Mouse (Mus musculus): ENCODE results near the gene Ace3. TPM values are rescaled to one million over a fixed set of nuclear protein-coding genes. Genes with fewer than 3 reads are reported as not detected.

The Ace3 gene
- polyA plus RNA-seq, 1 experiment = not detected

- TF ChIP-seq POLR2A (IDR thresholded peaks at IDR 0.05; ENCODE audit: borderline replicate concordance, low read depth, low read length) (no peak), CTCF (IDR thresholded peaks at IDR 0.05; ENCODE audit: low read depth, low read length) (no peak)
- H3K4me3 ChIP-seq (ENCODE audit: insufficient read depth, low read length) = no peak overlapping the region
- H3K27ac ChIP-seq (ENCODE audit: insufficient read depth, low read depth, low read length) = no peak overlapping the region
- peaks cover 9% of the 10 kb centered on the region for H3K4me1 ChIP-seq (ENCODE audit: control insufficient read depth, insufficient read depth, low read length)
Observed at GRCm38 (mm10) chr11:105975050-105975449, 19.4 kb upstream of the Ace3 start.

GRCm38 (mm10) chr11:105975636-105976035, 18.8 kb upstream of the Ace3 start:
- Histone ChIP-seq H3K27ac (ENCODE audit: insufficient read depth, low read depth, low read length) (no peak overlapping the region), H3K4me3 (ENCODE audit: insufficient read depth, low read length) (no peak overlapping the region), H3K4me1 (ENCODE audit: control insufficient read depth, insufficient read depth, low read length) (peaks cover 9% of the 10 kb centered on the region)
- TF ChIP-seq CTCF (IDR thresholded peaks at IDR 0.05; ENCODE audit: low read depth, low read length) (no peak), POLR2A (IDR thresholded peaks at IDR 0.05; ENCODE audit: borderline replicate concordance, low read depth, low read length) (no peak)

GRCm38 (mm10) chr11:105978232-105978631, 16.2 kb upstream of the Ace3 start:
- H3K4me3 ChIP-seq (ENCODE audit: insufficient read depth, low read length) = no peak overlapping the region
- no peak for TF ChIP-seq CTCF (IDR thresholded peaks at IDR 0.05; ENCODE audit: low read depth, low read length)
- TF ChIP-seq POLR2A (IDR thresholded peaks at IDR 0.05; ENCODE audit: borderline replicate concordance, low read depth, low read length) = no peak
- H3K4me1 ChIP-seq (ENCODE audit: control insufficient read depth, insufficient read depth, low read length) = peaks cover 9% of the 10 kb centered on the region
- H3K27ac ChIP-seq (ENCODE audit: insufficient read depth, low read depth, low read length) = no peak overlapping the region

GRCm38 (mm10) chr11:105978634-105979033, 15.8 kb upstream of the Ace3 start:
- Histone ChIP-seq H3K4me3 (ENCODE audit: insufficient read depth, low read length) (no peak overlapping the region), H3K4me1 (ENCODE audit: control insufficient read depth, insufficient read depth, low read length) (peaks cover 9% of the 10 kb centered on the region), H3K27ac (ENCODE audit: insufficient read depth, low read depth, low read length) (no peak overlapping the region)
- TF ChIP-seq CTCF (IDR thresholded peaks at IDR 0.05; ENCODE audit: low read depth, low read length) (no peak), POLR2A (IDR thresholded peaks at IDR 0.05; ENCODE audit: borderline replicate concordance, low read depth, low read length) (no peak)

- Histone ChIP-seq H3K4me1 (ENCODE audit: control insufficient read depth, insufficient read depth, low read length) (no peaks in the 10 kb centered on the region), H3K27ac (ENCODE audit: insufficient read depth, low read depth, low read length) (no peak overlapping the region), H3K4me3 (ENCODE audit: insufficient read depth, low read length) (no peak overlapping the region)
- TF ChIP-seq CTCF (IDR thresholded peaks at IDR 0.05; ENCODE audit: low read depth, low read length) = no peak
- TF ChIP-seq POLR2A (IDR thresholded peaks at IDR 0.05; ENCODE audit: borderline replicate concordance, low read depth, low read length) = no peak
Observed at GRCm38 (mm10) chr11:105984452-105984851, 10.0 kb upstream of the Ace3 start.

GRCm38 (mm10) chr11:105987446-105987845, 7.0 kb upstream of the Ace3 start:
- Histone ChIP-seq H3K4me1 (ENCODE audit: control insufficient read depth, insufficient read depth, low read length) (peaks cover 6% of the 10 kb centered on the region), H3K4me3 (ENCODE audit: insufficient read depth, low read length) (no peak overlapping the region)
- no peak for TF ChIP-seq CTCF (IDR thresholded peaks at IDR 0.05; ENCODE audit: low read depth, low read length)
- no peak for TF ChIP-seq POLR2A (IDR thresholded peaks at IDR 0.05; ENCODE audit: borderline replicate concordance, low read depth, low read length)

GRCm38 (mm10) chr11:105989446-105989845, 5.0 kb upstream of the Ace3 start:
- TF ChIP-seq POLR2A (IDR thresholded peaks at IDR 0.05; ENCODE audit: borderline replicate concordance, low read depth, low read length) (no peak), CTCF (IDR thresholded peaks at IDR 0.05; ENCODE audit: low read depth, low read length) (no peak)
- Histone ChIP-seq H3K4me1 (ENCODE audit: control insufficient read depth, insufficient read depth, low read length) (peaks cover 6% of the 10 kb centered on the region), H3K4me3 (ENCODE audit: insufficient read depth, low read length) (no peak overlapping the region), H3K27ac (ENCODE audit: insufficient read depth, low read depth, low read length) (no peak overlapping the region)

More at GRCm38 (mm10) chr11:105987446-105987845, 7.0 kb upstream of the Ace3 start:
- no peak overlapping the region for H3K27ac ChIP-seq (ENCODE audit: insufficient read depth, low read depth, low read length)

GRCm38 (mm10) chr11:105990231-105990630, 4.2 kb upstream of the Ace3 start:
- H3K27ac ChIP-seq (ENCODE audit: insufficient read depth, low read depth, low read length) = no peak overlapping the region
- TF ChIP-seq POLR2A (IDR thresholded peaks at IDR 0.05; ENCODE audit: borderline replicate concordance, low read depth, low read length) (no peak), CTCF (IDR thresholded peaks at IDR 0.05; ENCODE audit: low read depth, low read length) (no peak)
- H3K4me3 ChIP-seq (ENCODE audit: insufficient read depth, low read length) = no peak overlapping the region
- peaks cover 6% of the 10 kb centered on the region for H3K4me1 ChIP-seq (ENCODE audit: control insufficient read depth, insufficient read depth, low read length)

- no peak overlapping the region for H3K27ac ChIP-seq (ENCODE audit: insufficient read depth, low read depth, low read length)
- no peak for TF ChIP-seq POLR2A (IDR thresholded peaks at IDR 0.05; ENCODE audit: borderline replicate concordance, low read depth, low read length)
- TF ChIP-seq CTCF (IDR thresholded peaks at IDR 0.05; ENCODE audit: low read depth, low read length) = no peak
- H3K4me3 ChIP-seq (ENCODE audit: insufficient read depth, low read length) = no peak overlapping the region
- no peaks in the 10 kb centered on the region for H3K4me1 ChIP-seq (ENCODE audit: control insufficient read depth, insufficient read depth, low read length)
Observed at GRCm38 (mm10) chr11:106000062-106000461, 5.6 kb downstream of the Ace3 start.

GRCm38 (mm10) chr11:106001718-106002117, 7.2 kb downstream of the Ace3 start:
- no peak overlapping the region for H3K27ac ChIP-seq (ENCODE audit: insufficient read depth, low read depth, low read length)
- TF ChIP-seq POLR2A (IDR thresholded peaks at IDR 0.05; ENCODE audit: borderline replicate concordance, low read depth, low read length) = no peak
- TF ChIP-seq CTCF (IDR thresholded peaks at IDR 0.05; ENCODE audit: low read depth, low read length) = no peak
- no peak overlapping the region for H3K4me3 ChIP-seq (ENCODE audit: insufficient read depth, low read length)
- no peaks in the 10 kb centered on the region for H3K4me1 ChIP-seq (ENCODE audit: control insufficient read depth, insufficient read depth, low read length)

- Histone ChIP-seq H3K4me3 (ENCODE audit: insufficient read depth, low read length) (no peak overlapping the region), H3K4me1 (ENCODE audit: control insufficient read depth, insufficient read depth, low read length) (no peaks in the 10 kb centered on the region), H3K27ac (ENCODE audit: insufficient read depth, low read depth, low read length) (no peak overlapping the region)
- no peak for TF ChIP-seq POLR2A (IDR thresholded peaks at IDR 0.05; ENCODE audit: borderline replicate concordance, low read depth, low read length)
- no peak for TF ChIP-seq CTCF (IDR thresholded peaks at IDR 0.05; ENCODE audit: low read depth, low read length)
Observed at GRCm38 (mm10) chr11:106004576-106004975, 10.1 kb downstream of the Ace3 start.
